Mouse (Mus musculus): ENCODE measurements around the gene Ppp2r2c. TPM values are rescaled to one million over a fixed set of nuclear protein-coding genes. Genes with fewer than 3 reads are reported as not detected.

Ppp2r2c gene
- total and polyA plus RNA-seq, 3 experiments, result 0.05 TPM; not detected in 2

DNA sequence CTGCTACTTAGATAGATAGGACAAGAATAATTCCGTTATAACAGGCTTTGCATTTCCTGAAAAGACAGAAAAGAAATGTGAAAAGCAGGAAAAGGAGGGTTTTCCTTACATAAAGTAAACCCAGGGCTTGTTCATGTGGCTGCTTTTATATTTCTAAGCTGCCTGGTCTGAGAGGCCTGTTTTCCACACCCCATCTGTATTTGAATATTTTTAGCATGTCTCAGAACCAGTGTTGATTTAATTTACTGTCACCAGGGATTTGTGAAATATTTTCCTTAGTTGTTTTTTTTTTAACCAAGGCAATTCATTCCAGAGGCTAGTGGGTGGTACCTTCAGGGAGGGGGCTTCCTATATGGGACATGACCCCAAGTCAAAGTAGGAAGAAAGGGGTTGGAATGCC, 26.6 kb upstream of the Ppp2r2c start:
- no peaks in the 10 kb centered on the region for H3K9me3 ChIP-seq (replicated peaks)
- H3K36me3 ChIP-seq (replicated peaks), result no peaks in the 10 kb centered on the region
- no peaks in the 10 kb centered on the region for H3K27me3 ChIP-seq (ENCODE audit: insufficient read depth, low read length)
- TF ChIP-seq GATA2 (IDR thresholded peaks at IDR 0.05; ENCODE audit: borderline replicate concordance, low read depth, low read length), result no peak
- no peaks in the 10 kb centered on the region for H3K4me1 ChIP-seq (ENCODE audit: insufficient read depth, low read depth, low read length)
- ATAC-seq (ENCODE audit: extremely low read depth, insufficient number of reproducible peaks, low FRiP score, poor library complexity, severe bottlenecking), result no peak
- no peak overlapping the region for H3K4me3 ChIP-seq (ENCODE audit: low read depth, low read length)
- DNase-seq (ENCODE audit: low spot score), result no peak

DNA sequence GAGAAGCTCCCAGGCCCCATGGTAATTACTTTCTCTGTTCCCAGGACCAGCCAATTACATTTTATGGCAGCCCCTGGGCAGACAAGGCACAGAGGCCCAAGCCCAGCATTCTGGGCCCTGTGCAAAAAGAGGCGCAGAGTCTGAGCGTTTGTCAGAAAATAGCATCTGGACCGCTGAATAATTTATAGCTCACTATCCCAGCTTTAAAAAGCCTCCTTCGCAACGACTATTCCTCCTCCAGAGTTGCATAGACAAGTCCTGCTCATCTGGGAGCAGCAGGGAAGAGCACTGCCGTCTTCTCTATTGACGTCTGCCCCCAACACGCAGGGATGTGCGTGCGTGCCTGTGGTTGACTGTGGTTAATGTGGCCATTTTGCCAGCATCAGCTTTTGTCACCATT, 23.8 kb upstream of the Ppp2r2c start:
- no peak for ATAC-seq (ENCODE audit: extremely low read depth, insufficient number of reproducible peaks, low FRiP score, poor library complexity, severe bottlenecking)
- peaks cover 3% of the 10 kb centered on the region; the same call in 1 of the 2 replicates for H3K27me3 ChIP-seq (ENCODE audit: insufficient read depth, low read length)

DNA sequence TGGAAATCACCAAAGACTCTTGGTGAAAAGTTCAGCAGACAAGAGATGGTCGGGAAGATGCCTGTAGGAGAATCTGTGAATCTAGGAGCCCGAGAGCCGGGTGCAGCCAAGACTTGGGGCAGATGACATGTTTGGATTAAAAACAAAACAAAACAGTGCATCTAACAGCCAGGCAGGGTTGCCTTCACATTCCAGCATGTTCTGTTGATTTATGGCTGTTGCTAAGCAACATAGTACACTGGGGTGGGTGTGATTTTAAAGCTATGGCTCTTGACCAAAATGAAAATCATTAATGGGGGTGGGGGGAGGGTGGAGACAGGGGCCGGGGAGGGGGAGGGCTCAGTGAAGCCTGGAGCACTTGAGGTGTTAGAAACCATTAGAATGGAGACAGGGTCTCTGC, 16.7 kb upstream of the Ppp2r2c start:
- Histone ChIP-seq H3K4me3 (ENCODE audit: low read depth, low read length) (no peak overlapping the region), H3K4me1 (ENCODE audit: insufficient read depth, low read depth, low read length) (no peaks in the 10 kb centered on the region), H3K27me3 (ENCODE audit: insufficient read depth, low read length) (peaks cover 3% of the 10 kb centered on the region; the same call in 1 of the 2 replicates), H3K9me3 (replicated peaks) (no peaks in the 10 kb centered on the region), H3K36me3 (replicated peaks) (no peaks in the 10 kb centered on the region)
- no peak for TF ChIP-seq CTCF (IDR thresholded peaks at IDR 0.05; ENCODE audit: low read depth, low read length)
- no peak for TF ChIP-seq TAL1 (conservative IDR thresholded peaks at IDR 0.05; ENCODE audit: low read depth, low read length)
- ATAC-seq (ENCODE audit: extremely low read depth, insufficient number of reproducible peaks, low FRiP score, poor library complexity, severe bottlenecking) (no peak), DNase-seq (ENCODE audit: low spot score) (no peak)

More for the DNA sequence above, 23.8 kb upstream of the Ppp2r2c start:
- H3K4me3 ChIP-seq (ENCODE audit: low read depth, low read length), result no peak overlapping the region
- H3K36me3 ChIP-seq (replicated peaks), result no peaks in the 10 kb centered on the region
- H3K4me1 ChIP-seq (ENCODE audit: insufficient read depth, low read depth, low read length), result no peaks in the 10 kb centered on the region
- TF ChIP-seq TAL1 (conservative IDR thresholded peaks at IDR 0.05; ENCODE audit: low read depth, low read length) (no peak), GATA1 (IDR thresholded peaks at IDR 0.05; ENCODE audit: borderline replicate concordance, low read length) (no peak), GATA2 (IDR thresholded peaks at IDR 0.05; ENCODE audit: borderline replicate concordance, low read depth, low read length) (no peak), CTCF (IDR thresholded peaks at IDR 0.05; ENCODE audit: low read depth, low read length) (no peak), POLR2AphosphoS5 (IDR thresholded peaks at IDR 0.05; ENCODE audit: insufficient replicate concordance, low read depth, low read length) (no peak)
- no peaks in the 10 kb centered on the region for H3K9me3 ChIP-seq (replicated peaks)
- DNase-seq (ENCODE audit: low spot score), result no peak

DNA sequence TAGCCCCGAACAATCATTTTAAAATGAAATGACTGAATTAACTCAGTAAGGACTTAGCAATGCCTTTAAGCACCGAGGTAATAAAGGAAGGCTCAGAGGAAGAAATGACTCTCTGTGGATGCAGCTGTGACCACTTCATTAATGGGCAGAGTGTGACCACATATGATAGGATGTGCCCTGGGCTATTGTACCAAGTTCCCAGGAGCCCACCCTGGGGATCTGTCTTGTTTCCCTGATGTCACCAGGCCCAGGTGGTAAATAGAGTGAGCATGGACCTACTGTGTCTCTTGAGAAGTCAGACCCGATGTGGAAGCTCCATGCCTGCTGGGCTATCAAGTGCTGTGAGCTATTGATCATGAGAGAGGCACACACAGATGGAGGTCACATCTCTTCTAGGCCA, 13.1 kb upstream of the Ppp2r2c start:
- ATAC-seq (ENCODE audit: extremely low read depth, insufficient number of reproducible peaks, low FRiP score, poor library complexity, severe bottlenecking) (no peak), DNase-seq (ENCODE audit: low spot score) (no peak)
- no peaks in the 10 kb centered on the region for H3K36me3 ChIP-seq (replicated peaks)
- TF ChIP-seq TAL1 (conservative IDR thresholded peaks at IDR 0.05; ENCODE audit: low read depth, low read length) (no peak), POLR2AphosphoS5 (IDR thresholded peaks at IDR 0.05; ENCODE audit: insufficient replicate concordance, low read depth, low read length) (no peak), GATA2 (IDR thresholded peaks at IDR 0.05; ENCODE audit: borderline replicate concordance, low read depth, low read length) (no peak), GATA1 (IDR thresholded peaks at IDR 0.05; ENCODE audit: borderline replicate concordance, low read length) (no peak), CTCF (IDR thresholded peaks at IDR 0.05; ENCODE audit: low read depth, low read length) (no peak)
- H3K4me1 ChIP-seq (ENCODE audit: insufficient read depth, low read depth, low read length), result no peaks in the 10 kb centered on the region
- H3K9me3 ChIP-seq (replicated peaks), result no peaks in the 10 kb centered on the region
- H3K4me3 ChIP-seq (ENCODE audit: low read depth, low read length), result no peak overlapping the region
- no peaks in the 10 kb centered on the region for H3K27me3 ChIP-seq (ENCODE audit: insufficient read depth, low read length)

DNA sequence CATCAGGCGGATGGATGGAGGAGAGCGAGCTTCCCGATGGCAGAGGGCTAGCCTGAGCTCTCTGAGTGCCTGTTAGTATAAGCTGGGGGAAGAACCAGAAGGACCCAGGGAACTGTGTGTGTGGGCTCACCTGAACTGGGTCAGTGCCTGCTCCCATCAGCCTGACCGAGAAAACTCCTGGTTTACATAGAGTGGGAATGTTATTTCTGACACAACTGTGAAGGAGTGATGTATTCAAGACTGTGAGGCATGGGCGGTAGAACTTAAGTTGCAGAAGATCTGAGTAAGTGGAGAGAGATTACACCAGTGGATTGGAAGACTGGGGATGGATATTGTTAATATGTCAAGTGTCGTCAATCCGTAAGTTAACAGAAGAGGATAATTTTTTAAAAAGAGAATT, 11.8 kb upstream of the Ppp2r2c start:
- ATAC-seq (ENCODE audit: extremely low read depth, insufficient number of reproducible peaks, low FRiP score, poor library complexity, severe bottlenecking) (no peak), DNase-seq (ENCODE audit: low spot score) (no peak)
- Histone ChIP-seq H3K36me3 (replicated peaks) (no peaks in the 10 kb centered on the region), H3K9me3 (replicated peaks) (no peaks in the 10 kb centered on the region), H3K27me3 (ENCODE audit: insufficient read depth, low read length) (no peaks in the 10 kb centered on the region), H3K4me3 (ENCODE audit: low read depth, low read length) (no peak overlapping the region), H3K4me1 (ENCODE audit: insufficient read depth, low read depth, low read length) (no peaks in the 10 kb centered on the region)
- no peak for TF ChIP-seq GATA2 (IDR thresholded peaks at IDR 0.05; ENCODE audit: borderline replicate concordance, low read depth, low read length)
- no peak for TF ChIP-seq GATA1 (IDR thresholded peaks at IDR 0.05; ENCODE audit: borderline replicate concordance, low read length)
- TF ChIP-seq TAL1 (conservative IDR thresholded peaks at IDR 0.05; ENCODE audit: low read depth, low read length), result no peak
- no peak for TF ChIP-seq POLR2AphosphoS5 (IDR thresholded peaks at IDR 0.05; ENCODE audit: insufficient replicate concordance, low read depth, low read length)
- no peak for TF ChIP-seq CTCF (IDR thresholded peaks at IDR 0.05; ENCODE audit: low read depth, low read length)

DNA sequence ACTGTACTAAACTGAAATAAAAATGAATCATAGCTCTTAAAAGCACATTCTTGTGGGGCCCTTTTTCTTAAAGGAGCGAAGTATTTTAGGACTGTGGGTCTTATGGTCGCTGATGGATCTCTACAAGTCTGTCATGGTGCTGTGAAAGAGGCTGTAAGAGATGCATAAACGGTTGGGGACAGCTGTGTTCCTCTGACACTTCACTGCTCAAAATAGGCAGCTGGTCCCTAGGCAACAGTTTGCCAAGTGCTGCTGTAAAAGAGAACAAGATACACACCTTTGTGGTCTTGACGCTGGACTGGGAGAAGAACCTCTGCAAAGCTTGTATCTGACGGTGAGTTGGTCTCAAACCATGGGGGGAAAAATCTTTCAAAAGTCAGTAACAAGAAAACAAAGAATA, 10.8 kb upstream of the Ppp2r2c start:
- DNase-seq (ENCODE audit: low spot score), result no peak
- no peak for ATAC-seq (ENCODE audit: extremely low read depth, insufficient number of reproducible peaks, low FRiP score, poor library complexity, severe bottlenecking)
- Histone ChIP-seq H3K27me3 (ENCODE audit: insufficient read depth, low read length) (no peaks in the 10 kb centered on the region), H3K36me3 (replicated peaks) (no peaks in the 10 kb centered on the region), H3K4me1 (ENCODE audit: insufficient read depth, low read depth, low read length) (no peaks in the 10 kb centered on the region), H3K9me3 (replicated peaks) (no peaks in the 10 kb centered on the region), H3K4me3 (ENCODE audit: low read depth, low read length) (no peak overlapping the region)
- no peak for TF ChIP-seq GATA2 (IDR thresholded peaks at IDR 0.05; ENCODE audit: borderline replicate concordance, low read depth, low read length)
- no peak for TF ChIP-seq POLR2AphosphoS5 (IDR thresholded peaks at IDR 0.05; ENCODE audit: insufficient replicate concordance, low read depth, low read length)
- no peak for TF ChIP-seq CTCF (IDR thresholded peaks at IDR 0.05; ENCODE audit: low read depth, low read length)
- TF ChIP-seq GATA1 (IDR thresholded peaks at IDR 0.05; ENCODE audit: borderline replicate concordance, low read length), result no peak

DNA sequence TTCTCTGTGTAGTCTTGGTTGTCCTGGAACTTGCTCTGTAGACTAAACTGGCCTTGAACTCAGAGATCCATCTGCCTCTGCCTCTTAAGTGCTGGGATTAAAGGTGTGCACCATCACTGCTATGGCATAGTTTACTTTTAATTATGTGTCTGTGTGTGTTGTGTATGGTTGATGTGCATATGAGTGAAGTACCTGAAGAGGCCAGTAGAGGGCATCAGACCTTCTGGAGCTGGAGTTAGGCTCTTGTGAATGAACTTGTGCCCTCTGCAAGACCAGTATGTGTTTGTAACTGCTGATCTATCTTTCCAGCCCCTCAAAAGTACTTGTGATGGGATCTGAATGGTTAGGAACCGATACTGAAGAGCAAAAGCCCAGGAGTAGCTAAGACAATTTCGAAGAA, 7.2 kb upstream of the Ppp2r2c start:
- Histone ChIP-seq H3K4me1 (ENCODE audit: insufficient read depth, low read depth, low read length) (no peaks in the 10 kb centered on the region), H3K27me3 (ENCODE audit: insufficient read depth, low read length) (no peaks in the 10 kb centered on the region; the same call in 1 of the 2 replicates)

More for the DNA sequence above, 7.2 kb upstream of the Ppp2r2c start:
- Histone ChIP-seq H3K4me3 (ENCODE audit: low read depth, low read length) (no peak overlapping the region), H3K36me3 (replicated peaks) (no peaks in the 10 kb centered on the region), H3K9me3 (replicated peaks) (no peaks in the 10 kb centered on the region)
- TF ChIP-seq CTCF (IDR thresholded peaks at IDR 0.05; ENCODE audit: low read depth, low read length) (0 out of 2 replicates have a peak, but pooled peaks have one; percentile 21), GATA1 (IDR thresholded peaks at IDR 0.05; ENCODE audit: borderline replicate concordance, low read length) (no peak), GATA2 (IDR thresholded peaks at IDR 0.05; ENCODE audit: borderline replicate concordance, low read depth, low read length) (no peak)
- DNase-seq (ENCODE audit: low spot score), result no peak
- no peak for ATAC-seq (ENCODE audit: extremely low read depth, insufficient number of reproducible peaks, low FRiP score, poor library complexity, severe bottlenecking)
